Mouse (Mus musculus): ENCODE data around the gene Ndufb2. TPM values are rescaled to one million over a fixed set of nuclear protein-coding genes. Genes with fewer than 3 reads are reported as not detected.

Ndufb2 gene
- polyA plus RNA-seq, 1 experiment: 551 TPM

- Histone ChIP-seq H3K36me3 (ENCODE audit: control insufficient read depth, insufficient read depth, low read length) (peaks cover 53% of the 10 kb centered on the region), H3K4me3 (ENCODE audit: low read depth, low read length) (no peak overlapping the region), H3K27ac (ENCODE audit: insufficient read depth, low read depth, low read length) (no peak overlapping the region), H3K27me3 (ENCODE audit: control insufficient read depth, insufficient read depth, low read length) (no peaks in the 10 kb centered on the region), H3K4me1 (ENCODE audit: control insufficient read depth, insufficient read depth, insufficient read length, low read length) (no peaks in the 10 kb centered on the region)
- WGBS: 80% methylated on average over 7 of the region's 7 CpGs
- TF ChIP-seq CTCF (IDR thresholded peaks at IDR 0.05; ENCODE audit: extremely low read depth, insufficient read length, insufficient replicate concordance, low read depth, low read length) (no peak), POLR2A (IDR thresholded peaks at IDR 0.05; ENCODE audit: low read depth, low read length) (no peak)
These were observed 11.1 kb upstream of the Ndufb2 start for GRCm38 (mm10) chr6:39581087-39581784.

GRCm38 (mm10) chr6:39585517-39585916 lies 6.9 kb upstream of the Ndufb2 start, which contains the start of gene Gm42420:
Gene Gm42420 (plus strand): TSS chr6:39585753.
- Histone ChIP-seq H3K36me3 (ENCODE audit: control insufficient read depth, insufficient read depth, low read length) (peaks cover 44% of the 10 kb centered on the region), H3K4me1 (ENCODE audit: control insufficient read depth, insufficient read depth, insufficient read length, low read length) (no peaks in the 10 kb centered on the region), H3K27me3 (ENCODE audit: control insufficient read depth, insufficient read depth, low read length) (no peaks in the 10 kb centered on the region), H3K4me3 (ENCODE audit: low read depth, low read length) (no peak within 1 kb of the TSS), H3K27ac (ENCODE audit: insufficient read depth, low read depth, low read length) (no peak within 1 kb of the TSS)
- TF ChIP-seq POLR2A (IDR thresholded peaks at IDR 0.05; ENCODE audit: low read depth, low read length) (no peak), CTCF (IDR thresholded peaks at IDR 0.05; ENCODE audit: extremely low read depth, insufficient read length, insufficient replicate concordance, low read depth, low read length) (no peak)
- 93% methylated on average over 6 of the region's 6 CpGs for WGBS

- H3K4me3 ChIP-seq (ENCODE audit: low read depth, low read length): no peak overlapping the region
- TF ChIP-seq CTCF (IDR thresholded peaks at IDR 0.05; ENCODE audit: extremely low read depth, insufficient read length, insufficient replicate concordance, low read depth, low read length) (no peak), POLR2A (IDR thresholded peaks at IDR 0.05; ENCODE audit: low read depth, low read length) (no peak)
- 96% methylated on average over 4 of the region's 4 CpGs for WGBS
- no peak overlapping the region for H3K27ac ChIP-seq (ENCODE audit: insufficient read depth, low read depth, low read length)
- peaks cover 10% of the 10 kb centered on the region for H3K36me3 ChIP-seq (ENCODE audit: control insufficient read depth, insufficient read depth, low read length)
- H3K27me3 ChIP-seq (ENCODE audit: control insufficient read depth, insufficient read depth, low read length): no peaks in the 10 kb centered on the region
- no peaks in the 10 kb centered on the region; the same call in 1 of the 2 replicates for H3K4me1 ChIP-seq (ENCODE audit: control insufficient read depth, insufficient read depth, insufficient read length, low read length)
These were observed 893 bp upstream of the Ndufb2 start for GRCm38 (mm10) chr6:39591481-39591880.

GRCm38 (mm10) chr6:39600851-39601250 lies 8.5 kb downstream of the Ndufb2 start:
- no peak overlapping the region for H3K4me3 ChIP-seq (ENCODE audit: low read depth, low read length)
- no peaks in the 10 kb centered on the region for H3K27me3 ChIP-seq (ENCODE audit: control insufficient read depth, insufficient read depth, low read length)
- H3K4me1 ChIP-seq (ENCODE audit: control insufficient read depth, insufficient read depth, insufficient read length, low read length): no peaks in the 10 kb centered on the region
- peaks cover 36% of the 10 kb centered on the region for H3K36me3 ChIP-seq (ENCODE audit: control insufficient read depth, insufficient read depth, low read length)
- no peak overlapping the region for H3K27ac ChIP-seq (ENCODE audit: insufficient read depth, low read depth, low read length)
- over 99% methylated on average over 3 of the region's 3 CpGs for WGBS
- TF ChIP-seq CTCF (IDR thresholded peaks at IDR 0.05; ENCODE audit: extremely low read depth, insufficient read length, insufficient replicate concordance, low read depth, low read length) (no peak), POLR2A (IDR thresholded peaks at IDR 0.05; ENCODE audit: low read depth, low read length) (no peak)

DNA sequence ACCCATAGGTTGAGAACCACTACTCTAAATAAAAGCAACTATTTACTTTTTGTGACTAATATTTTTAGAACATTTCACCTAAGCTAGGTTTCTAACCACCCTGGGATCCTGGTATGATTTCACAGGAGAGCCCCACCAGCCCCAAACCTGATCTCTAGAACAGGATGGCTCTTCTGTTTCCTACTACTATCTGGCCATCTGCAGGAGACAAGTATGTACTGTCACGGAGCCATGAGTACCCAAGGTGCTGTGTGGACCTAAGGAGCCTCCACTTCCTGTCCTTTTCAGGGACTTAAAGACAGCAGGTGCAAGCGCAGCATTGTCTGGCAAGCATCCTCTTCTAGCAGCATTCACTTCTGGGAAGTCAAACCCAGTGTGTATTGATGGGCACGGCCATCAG lies 9.5 kb downstream of the Ndufb2 start:
- Histone ChIP-seq H3K27ac (ENCODE audit: insufficient read depth, low read depth, low read length) (no peak overlapping the region), H3K4me1 (ENCODE audit: control insufficient read depth, insufficient read depth, insufficient read length, low read length) (no peaks in the 10 kb centered on the region), H3K4me3 (ENCODE audit: low read depth, low read length) (no peak overlapping the region), H3K27me3 (ENCODE audit: control insufficient read depth, insufficient read depth, low read length) (no peaks in the 10 kb centered on the region), H3K36me3 (ENCODE audit: control insufficient read depth, insufficient read depth, low read length) (peaks cover 35% of the 10 kb centered on the region)
- TF ChIP-seq CTCF (IDR thresholded peaks at IDR 0.05; ENCODE audit: extremely low read depth, insufficient read length, insufficient replicate concordance, low read depth, low read length) (no peak), POLR2A (IDR thresholded peaks at IDR 0.05; ENCODE audit: low read depth, low read length) (no peak)
- 80% methylated on average over 3 of the region's 3 CpGs for WGBS

DNA sequence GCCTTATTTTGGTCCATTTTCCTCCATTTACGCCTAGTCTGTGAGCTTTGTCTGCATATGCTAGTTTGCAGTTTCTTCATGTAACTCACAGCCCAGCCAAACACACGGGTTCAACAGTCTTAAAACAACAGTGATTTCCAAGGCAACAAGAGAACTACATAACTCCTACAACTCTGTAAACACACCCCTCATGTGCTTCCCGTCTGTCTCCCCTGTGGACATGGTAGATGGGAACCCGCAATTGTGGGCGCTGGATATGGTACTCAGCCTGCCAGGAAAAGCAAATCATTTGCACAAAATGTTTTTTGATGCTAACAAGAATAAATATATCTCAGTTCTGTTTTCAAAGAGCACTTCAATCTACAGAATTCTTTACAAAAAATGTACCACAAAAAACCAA lies 12.2 kb downstream of the Ndufb2 start:
- no peak overlapping the region for H3K4me3 ChIP-seq (ENCODE audit: low read depth, low read length)
- no peaks in the 10 kb centered on the region for H3K4me1 ChIP-seq (ENCODE audit: control insufficient read depth, insufficient read depth, insufficient read length, low read length)
- WGBS: 81% methylated on average over 5 of the region's 5 CpGs
- TF ChIP-seq CTCF (IDR thresholded peaks at IDR 0.05; ENCODE audit: extremely low read depth, insufficient read length, insufficient replicate concordance, low read depth, low read length) (no peak), POLR2A (IDR thresholded peaks at IDR 0.05; ENCODE audit: low read depth, low read length) (no peak)
- no peaks in the 10 kb centered on the region for H3K27me3 ChIP-seq (ENCODE audit: control insufficient read depth, insufficient read depth, low read length)
- peaks cover 19% of the 10 kb centered on the region for H3K36me3 ChIP-seq (ENCODE audit: control insufficient read depth, insufficient read depth, low read length)
- no peak overlapping the region for H3K27ac ChIP-seq (ENCODE audit: insufficient read depth, low read depth, low read length)

GRCm38 (mm10) chr6:39606056-39606455 lies 13.7 kb downstream of the Ndufb2 start:
- TF ChIP-seq CTCF (IDR thresholded peaks at IDR 0.05; ENCODE audit: extremely low read depth, insufficient read length, insufficient replicate concordance, low read depth, low read length): no peak
- TF ChIP-seq POLR2A (IDR thresholded peaks at IDR 0.05; ENCODE audit: low read depth, low read length): no peak
- WGBS: 85% methylated on average over 6 of the region's 6 CpGs
- Histone ChIP-seq H3K27ac (ENCODE audit: insufficient read depth, low read depth, low read length) (no peak overlapping the region), H3K4me1 (ENCODE audit: control insufficient read depth, insufficient read depth, insufficient read length, low read length) (no peaks in the 10 kb centered on the region), H3K36me3 (ENCODE audit: control insufficient read depth, insufficient read depth, low read length) (peaks cover 11% of the 10 kb centered on the region), H3K4me3 (ENCODE audit: low read depth, low read length) (no peak overlapping the region), H3K27me3 (ENCODE audit: control insufficient read depth, insufficient read depth, low read length) (no peaks in the 10 kb centered on the region)

Data from small intestine, adult 2 months (tissue).